Mouse (Mus musculus) bone marrow, adult 2 months (tissue): ENCODE measurements around the gene Calm2. TPM values are rescaled to one million over a fixed set of nuclear protein-coding genes. Genes with fewer than 3 reads are reported as not detected.
A peak's percentile ranks its signal among the peaks of the same experiment; 100 is the strongest.

ENCODE experiments used
- H3K27ac ChIP-seq: fragments of 200-500 bp; 2 replicates; pipeline ENCODE4 v1.5.1; 2012; ENCODE audit warnings: low read depth, mild to moderate bottlenecking, control low read depth, inconsistent platforms, low read length; ENCODE audit not compliant: control insufficient read depth, poor library complexity, insufficient read depth
- H3K4me1 ChIP-seq: fragments of 200-500 bp; 2 replicates; pipeline ENCODE4 v1.6.1; 2011; ENCODE audit warnings: low read length; ENCODE audit not compliant: control insufficient read depth, insufficient read depth
- H3K4me3 ChIP-seq: fragments of 200-500 bp; replicated peaks from 2 replicates; pipeline ENCODE3; 2011; ENCODE audit warnings: mild to moderate bottlenecking, low read depth, low read length, control low read depth; ENCODE audit not compliant: control insufficient read depth
- CTCF ChIP-seq: fragments of 200-500 bp; IDR thresholded peaks from 2 replicates; pipeline ENCODE4 v1.5.1; 2011; ENCODE audit warnings: low read length, control low read depth; ENCODE audit not compliant: control insufficient read depth, insufficient read depth
- POLR2A ChIP-seq: fragments of 200-500 bp; IDR thresholded peaks from 2 replicates; pipeline ENCODE4 v1.6.1; 2011; ENCODE audit warnings: low read depth, mild to moderate bottlenecking, control low read depth, low read length, borderline replicate concordance; ENCODE audit not compliant: control insufficient read depth
- WGBS: fragments of 180-500 bp; shearing (Covaris S2); methylation state at CpG from one replicate; pipeline ENCODE4 v1.1.7; 2018; 5-methylcytosine and 5-hydroxymethylcytosine counted together
- polyA plus RNA-seq: library from polyadenylated mRNA; stranded (reverse); fragments of >200 nt; gene quantifications from 2 replicates; pipeline ENCODE4 v1.2.4, GENCODE M21; 2011; ENCODE audit warnings: low replicate concordance; ENCODE audit not compliant: missing spikeins, insufficient read depth, insufficient read length

Gene Calm2
- polyA plus RNA-seq, 1 experiment: 304 TPM

- Histone ChIP-seq H3K4me3 (no peak overlapping the region), H3K4me1 (peaks cover 8% of the 10 kb centered on the region), H3K27ac (no peak overlapping the region)
- WGBS: 65% methylated on average over 2 of the region's 2 CpGs
- TF ChIP-seq POLR2A (no peak), CTCF (no peak)
Measured at GRCm38 (mm10) chr17:87439441-87439840, 7.3 kb downstream of the Calm2 start.

GRCm38 (mm10) chr17:87433929-87434328, 12.8 kb downstream of the Calm2 start:
- H3K4me3 ChIP-seq: no peak overlapping the region
- H3K4me1 ChIP-seq: peaks cover 5% of the 10 kb centered on the region
- no peak overlapping the region for H3K27ac ChIP-seq
- TF ChIP-seq POLR2A (no peak), CTCF (no peak)
- 91% methylated on average over 3 of the region's 3 CpGs for WGBS

- WGBS: 90% methylated on average over 5 of the region's 5 CpGs
- Histone ChIP-seq H3K27ac (no peak overlapping the region), H3K4me1 (peaks cover 3% of the 10 kb centered on the region), H3K4me3 (no peak overlapping the region)
- TF ChIP-seq CTCF: no peak
- TF ChIP-seq POLR2A: no peak
Measured at GRCm38 (mm10) chr17:87432743-87433142, 14.0 kb downstream of the Calm2 start.

GRCm38 (mm10) chr17:87432314-87432713, 14.4 kb downstream of the Calm2 start:
- TF ChIP-seq POLR2A (no peak), CTCF (no peak)
- no peak overlapping the region for H3K27ac ChIP-seq
- H3K4me1 ChIP-seq: no peaks in the 10 kb centered on the region
- no peak overlapping the region for H3K4me3 ChIP-seq

- TF ChIP-seq POLR2A (no peak), CTCF (no peak)
- Histone ChIP-seq H3K27ac (no peak overlapping the region), H3K4me3 (no peak overlapping the region), H3K4me1 (no peaks in the 10 kb centered on the region)
- 82% methylated on average over 3 of the region's 3 CpGs for WGBS
Measured at GRCm38 (mm10) chr17:87429431-87429830, 17.3 kb downstream of the Calm2 start.

- H3K4me3 ChIP-seq: no peak within 1 kb of the TSS
- WGBS: 92% methylated on average over 24 of the region's 24 CpGs
- no peak within 1 kb of the TSS; the same call in 1 of the 2 replicates for H3K27ac ChIP-seq
- H3K4me1 ChIP-seq: no peaks in the 10 kb centered on the region
- no peak for TF ChIP-seq CTCF
- no peak for TF ChIP-seq POLR2A
Measured at GRCm38 (mm10) chr17:87427511-87427910, 19.2 kb downstream of the Calm2 start, which contains the start of gene Stpg4. TSS of gene Stpg4 (minus strand) at chr17:87427741.

- 73% methylated on average over 7 of the region's 7 CpGs for WGBS
- Histone ChIP-seq H3K4me3 (no peak overlapping the region), H3K4me1 (no peaks in the 10 kb centered on the region), H3K27ac (no peak overlapping the region)
- no peak for TF ChIP-seq POLR2A
- TF ChIP-seq CTCF: no peak
Measured at GRCm38 (mm10) chr17:87418082-87418481, 28.7 kb downstream of the Calm2 start.

- Histone ChIP-seq H3K27ac (no peak overlapping the region), H3K4me3 (no peak overlapping the region), H3K4me1 (no peaks in the 10 kb centered on the region)
- no peak for TF ChIP-seq POLR2A
- TF ChIP-seq CTCF: no peak
- WGBS: 81% methylated on average over 4 of the region's 4 CpGs
Measured at GRCm38 (mm10) chr17:87406646-87407045, 40.1 kb downstream of the Calm2 start.

- 23% methylated on average over 11 of the region's 11 CpGs for WGBS
- TF ChIP-seq POLR2A: no peak
- no peak for TF ChIP-seq CTCF
- Histone ChIP-seq H3K4me1 (no peaks in the 10 kb centered on the region), H3K27ac (peak overlapping the region; percentile 34; the same call in 1 of the 2 replicates), H3K4me3 (no peak overlapping the region)
Measured at GRCm38 (mm10) chr17:87405576-87405975, 41.2 kb downstream of the Calm2 start.
